Mouse (Mus musculus): ENCODE data around the gene Klhdc8b.

Gene Klhdc8b

DNA sequence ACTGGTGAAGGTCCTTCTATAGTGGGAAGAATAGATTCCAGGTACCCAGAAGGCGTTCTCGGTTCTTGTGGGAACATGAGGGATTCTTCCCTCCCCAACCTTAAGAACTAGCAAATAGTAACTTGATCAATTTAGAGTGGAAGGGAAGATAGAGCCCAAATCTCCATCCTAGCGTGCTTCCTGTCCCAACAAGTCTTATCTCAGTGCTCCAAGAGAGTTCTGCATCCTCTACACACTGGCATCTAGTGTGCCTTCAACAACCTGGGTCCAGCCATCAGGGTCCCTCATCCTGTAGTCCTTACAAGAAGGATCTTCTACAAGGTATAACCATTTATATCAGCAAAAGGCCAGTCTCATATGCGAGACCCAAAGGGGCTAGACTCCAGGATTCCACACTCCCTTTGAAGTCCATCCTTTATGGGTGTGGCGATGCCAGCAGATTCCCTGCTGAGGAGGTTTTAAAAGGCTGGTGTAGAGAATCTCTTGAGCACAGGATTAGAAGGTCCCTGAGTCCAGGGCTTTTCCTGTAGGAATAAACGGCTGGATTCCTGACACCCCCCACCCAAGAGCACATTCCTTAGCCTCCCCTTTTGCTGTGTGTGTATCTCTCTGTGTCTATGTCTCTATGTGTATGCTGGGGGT lies 9.7 kb downstream of the Klhdc8b start:
- no peak for DNase-seq (ENCODE audit: low spot score in 2 of 2)

DNA sequence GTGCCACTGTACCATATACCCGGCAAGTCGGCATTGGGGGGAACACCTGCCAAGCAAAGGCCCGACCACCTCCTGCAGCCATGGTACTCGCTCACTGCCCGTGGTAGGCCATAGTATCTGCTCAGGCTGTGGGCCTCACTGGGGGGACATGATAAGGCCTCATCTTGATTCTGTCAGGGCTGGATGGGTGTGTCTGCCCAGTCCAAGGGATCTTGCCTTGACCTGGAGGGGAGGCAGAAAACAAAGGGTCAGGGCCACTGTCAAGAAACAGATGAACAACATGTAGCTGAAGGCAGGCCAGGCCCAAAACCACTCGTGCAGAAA lies 10.2 kb downstream of the Klhdc8b start:
- no peak for DNase-seq (ENCODE audit: low spot score in 2 of 2)

DNA sequence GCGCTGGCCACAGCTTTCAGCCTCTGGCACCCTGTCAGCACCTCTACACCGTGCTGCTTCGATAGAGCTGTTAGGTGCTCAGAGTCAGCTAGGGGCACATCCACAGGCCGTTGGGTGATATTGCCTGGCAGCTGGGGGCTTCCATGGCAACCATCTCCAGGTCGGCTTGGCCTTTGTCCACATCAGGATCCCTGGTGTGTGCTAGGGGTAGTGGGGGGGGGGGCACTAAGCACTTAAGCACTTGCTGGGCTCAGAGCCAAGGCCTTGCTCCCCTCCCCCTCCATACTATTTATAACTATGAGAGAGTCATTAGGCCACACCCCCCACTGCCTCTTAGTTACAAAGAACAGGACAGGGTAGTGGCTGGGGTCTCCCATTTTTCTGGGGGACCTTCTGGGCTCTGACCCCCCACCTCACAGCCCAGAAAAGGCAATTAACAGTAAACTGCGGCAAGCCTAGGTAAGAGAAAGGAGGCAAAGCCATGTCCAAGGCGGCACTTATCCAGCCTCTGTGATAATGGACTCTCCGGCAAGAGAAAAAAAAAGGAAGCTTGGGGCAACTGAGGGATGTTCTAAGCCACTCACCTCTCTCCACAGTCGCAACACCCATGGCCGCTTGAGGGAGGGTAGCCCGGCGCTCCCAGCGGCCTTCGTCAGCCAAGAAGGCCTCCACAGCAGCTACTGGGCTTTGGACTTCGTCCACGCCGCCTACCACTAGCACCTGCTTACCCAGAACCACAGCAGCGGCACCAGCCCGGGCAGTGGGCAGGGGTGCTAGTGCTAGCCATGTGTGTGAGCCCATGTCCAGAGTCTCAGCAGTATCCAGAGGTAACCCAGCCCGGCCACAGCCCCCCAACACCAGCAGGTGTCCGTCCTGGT lies 10.8 kb downstream of the Klhdc8b start:
- DNase-seq (ENCODE audit: low spot score in 2 of 2) = no peak

DNA sequence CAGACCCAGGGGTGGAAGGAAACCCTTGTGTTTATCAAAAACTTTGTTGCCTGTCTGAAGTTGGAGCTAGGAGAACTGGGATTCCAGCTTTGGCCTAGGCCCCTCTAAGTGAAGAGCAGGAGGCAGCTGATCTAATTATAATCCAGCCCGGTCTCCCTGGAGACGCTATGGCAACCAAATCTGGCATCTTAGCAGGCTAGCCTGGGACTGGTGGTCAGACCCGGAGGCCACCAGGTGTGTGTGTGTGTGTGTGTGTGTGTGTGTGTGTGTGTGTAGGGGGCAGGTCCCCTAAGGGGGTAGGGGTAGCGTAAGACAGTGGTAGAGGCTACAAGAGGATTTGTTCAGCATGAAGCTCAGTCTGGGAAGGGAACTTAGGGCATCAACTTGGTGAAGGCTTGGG lies 11.5 kb downstream of the Klhdc8b start:
- peak in 1 of 2 experiments; percentile 38 for DNase-seq (ENCODE audit: low spot score in 2 of 2)

DNA sequence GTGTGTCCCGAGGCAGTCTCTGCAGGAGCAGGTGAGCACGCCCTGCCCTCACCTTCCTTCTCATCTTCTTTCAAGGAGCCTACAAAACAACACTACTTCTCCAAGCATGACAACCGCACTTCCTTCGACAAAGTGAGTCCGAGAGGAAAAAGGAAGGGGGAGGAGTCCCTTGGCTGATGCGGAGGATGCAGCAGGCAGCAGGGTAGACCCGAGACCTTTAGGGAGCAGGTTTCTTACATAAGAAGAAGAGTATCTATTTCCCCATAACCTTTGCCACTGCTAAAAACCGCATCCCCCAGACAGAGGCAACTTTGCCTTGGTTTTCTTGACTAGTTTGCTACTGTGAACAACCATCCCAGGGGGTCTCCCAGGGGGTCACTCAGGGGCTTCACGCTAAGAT lies 16.3 kb downstream of the Klhdc8b start:
- DNase-seq (ENCODE audit: low spot score in 2 of 2) = no peak

DNA sequence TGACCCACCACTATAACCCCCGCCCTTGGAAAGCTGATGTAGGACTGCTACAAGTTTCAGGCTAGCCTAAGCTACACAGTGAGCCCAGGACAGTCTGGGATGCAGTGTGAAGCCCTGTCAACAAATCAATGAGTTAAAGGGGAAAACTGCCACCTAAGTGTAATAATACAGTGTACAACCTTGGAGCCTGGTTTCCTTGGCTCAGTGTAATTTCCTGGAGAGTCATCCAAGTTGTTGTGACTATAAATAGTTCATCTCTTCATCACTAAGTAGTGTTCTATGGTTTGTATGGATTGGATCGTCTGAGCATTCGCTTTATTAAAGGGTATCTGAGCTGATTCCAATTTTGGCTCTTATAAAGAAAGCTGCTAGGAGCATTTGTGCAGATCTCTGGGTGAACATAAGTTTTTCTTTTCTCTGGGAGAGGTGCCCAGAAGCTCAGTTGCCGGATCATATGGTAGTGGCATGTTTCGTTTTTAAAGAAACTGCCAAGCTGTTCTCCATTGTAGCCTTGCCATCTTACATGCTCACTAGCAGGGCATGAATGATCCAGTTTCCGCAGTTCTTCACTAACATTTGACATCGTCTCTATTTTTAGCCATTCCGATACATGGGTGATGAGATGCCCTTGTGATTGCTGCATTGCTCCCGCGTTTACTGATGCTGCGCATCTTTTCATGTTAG lies 20.0 kb downstream of the Klhdc8b start:
- DNase-seq (ENCODE audit: low spot score in 2 of 2) = no peak

DNA sequence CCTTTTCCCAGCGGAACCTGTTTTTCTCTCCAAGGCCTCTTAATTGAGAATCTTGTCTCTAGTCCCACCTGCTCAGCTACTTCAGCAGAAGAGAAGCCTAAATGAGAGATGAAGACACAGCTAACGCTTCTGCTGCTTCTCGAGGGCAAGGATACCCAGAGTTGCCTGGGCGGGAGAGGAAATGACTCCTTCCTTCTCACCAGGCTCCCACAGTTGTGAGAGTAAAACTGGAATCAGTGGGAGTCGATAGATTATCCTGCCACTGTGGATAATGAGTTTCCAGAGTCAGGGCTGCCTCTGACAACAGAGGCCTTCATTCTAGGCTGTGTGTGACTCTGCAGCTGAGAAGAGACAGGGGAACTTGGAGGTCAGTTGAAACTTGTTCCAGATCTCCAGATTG lies 20.9 kb downstream of the Klhdc8b start:
- DNase-seq (ENCODE audit: low spot score in 2 of 2) = peak in 1 of 2 experiments; percentile 24

DNA sequence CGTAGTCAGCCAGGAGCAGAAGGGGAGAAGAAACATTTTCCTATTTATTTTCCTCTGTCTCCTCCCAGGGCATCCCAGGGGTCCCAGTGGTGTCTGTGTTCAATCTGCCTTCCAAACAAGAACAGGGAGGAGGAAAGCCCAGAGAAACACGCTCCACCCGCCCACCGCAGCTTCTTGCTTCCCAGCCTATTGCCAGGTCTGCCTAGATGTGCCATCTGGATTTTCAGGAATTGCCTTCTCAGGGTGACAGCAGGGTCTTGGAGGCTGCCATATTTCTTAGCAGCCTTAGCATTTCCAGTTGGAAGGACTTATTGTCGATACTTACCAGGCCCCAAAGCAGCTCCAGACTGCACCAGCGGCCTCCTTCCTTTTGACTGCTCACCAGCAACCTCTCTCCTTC lies 22.2 kb downstream of the Klhdc8b start:
- DNase-seq (ENCODE audit: low spot score in 2 of 2) = no peak

DNA sequence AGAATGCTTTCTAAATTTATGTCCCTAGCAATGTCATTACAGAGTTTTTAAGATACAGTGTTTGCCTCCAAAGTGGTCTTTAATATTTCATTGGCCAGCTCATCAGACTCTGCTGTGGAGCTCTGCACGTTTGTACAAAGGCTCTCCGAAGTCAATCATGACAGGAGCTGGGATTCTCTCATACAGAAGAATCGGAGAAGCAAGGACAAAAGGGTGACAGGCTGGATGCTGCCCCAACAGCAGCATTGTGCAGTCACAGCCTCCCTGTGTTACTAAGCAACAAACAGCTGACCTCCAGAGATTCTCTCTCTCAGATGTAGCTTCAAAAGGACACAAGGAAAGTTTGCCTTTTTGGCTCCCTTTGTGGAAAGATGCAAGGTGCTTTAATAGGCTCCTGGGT lies 25.2 kb downstream of the Klhdc8b start, which contains the start of gene BC048562:
Gene BC048562 (plus strand): TSS at position 301 of the 400 bp plus-strand sequence.
- DNase-seq (ENCODE audit: low spot score in 2 of 2) = no peak

DNA sequence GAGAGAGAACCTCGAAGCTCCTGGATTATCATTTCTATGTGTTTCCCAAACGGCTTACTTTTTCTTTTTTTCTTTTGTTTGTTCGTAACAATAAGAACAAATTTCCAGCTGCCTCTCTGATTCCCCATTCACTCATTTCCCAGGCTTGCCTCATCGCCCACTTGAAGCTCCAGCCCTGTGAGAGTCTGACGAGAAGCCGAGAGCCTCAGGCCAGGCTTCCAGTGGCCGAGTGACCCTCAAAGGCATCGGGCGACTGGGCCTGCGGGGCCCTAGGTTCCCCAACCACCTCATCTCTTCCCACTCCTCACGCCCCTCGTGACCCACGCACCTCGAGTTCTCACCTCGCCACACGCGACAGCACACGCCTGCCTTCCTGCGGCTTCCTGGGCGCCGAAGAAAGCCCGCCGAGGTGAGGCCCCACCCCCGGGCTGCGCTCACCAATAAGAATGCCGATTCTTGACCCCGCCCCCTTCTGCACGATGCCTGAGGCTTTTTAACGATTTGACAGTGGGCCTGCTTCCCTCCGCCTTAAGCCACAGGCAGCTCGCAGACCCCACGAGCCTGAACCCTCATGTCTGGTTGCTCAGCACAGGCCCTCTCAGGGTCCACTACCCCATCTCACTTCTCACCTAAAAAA lies 29.8 kb downstream of the Klhdc8b start:
- DNase-seq (ENCODE audit: low spot score in 2 of 2) = no peak

DNA sequence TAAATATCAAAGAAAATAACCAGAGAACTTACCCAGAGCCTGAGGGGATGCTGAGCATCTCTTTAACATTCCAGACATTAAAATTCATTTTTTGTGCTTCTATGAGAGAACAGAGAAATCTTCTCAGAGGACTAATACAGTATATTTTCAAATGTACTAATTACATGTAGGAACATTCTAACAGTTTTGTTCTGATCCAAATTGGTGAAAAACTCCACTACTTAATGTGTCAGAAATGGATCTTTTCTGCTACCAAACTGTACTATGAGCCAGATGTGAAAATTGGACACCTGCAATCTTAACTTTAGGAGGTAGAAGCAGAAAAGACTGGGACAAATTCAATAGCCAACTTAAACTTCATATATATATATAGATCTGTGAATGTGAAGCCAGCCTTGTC lies 33.0 kb downstream of the Klhdc8b start, which contains the start of gene Ccdc36:
Gene Ccdc36 (minus strand): TSS at position 101 of the 400 bp plus-strand sequence.
- DNase-seq (ENCODE audit: low spot score in 2 of 2) = no peak

DNA sequence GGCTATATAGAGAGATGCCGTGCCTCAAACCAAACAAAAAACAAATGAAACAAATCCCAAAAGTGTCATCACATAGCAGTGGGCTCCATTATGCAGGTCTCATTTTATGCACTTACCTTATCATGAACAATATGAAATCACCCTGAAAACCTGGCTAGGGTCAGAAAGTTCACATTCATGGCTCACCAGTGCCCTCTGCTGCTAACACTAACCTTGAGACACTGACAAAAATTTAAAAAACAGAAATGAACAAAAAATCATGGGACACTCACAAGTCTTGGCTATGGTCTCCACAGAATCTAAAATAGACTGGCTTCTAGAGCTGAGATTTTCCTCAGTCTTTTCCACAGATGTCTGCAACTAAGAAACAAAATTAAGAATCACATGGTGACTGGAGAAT lies 49.2 kb downstream of the Klhdc8b start:
- DNase-seq (ENCODE audit: low spot score in 2 of 2) = no peak

DNA sequence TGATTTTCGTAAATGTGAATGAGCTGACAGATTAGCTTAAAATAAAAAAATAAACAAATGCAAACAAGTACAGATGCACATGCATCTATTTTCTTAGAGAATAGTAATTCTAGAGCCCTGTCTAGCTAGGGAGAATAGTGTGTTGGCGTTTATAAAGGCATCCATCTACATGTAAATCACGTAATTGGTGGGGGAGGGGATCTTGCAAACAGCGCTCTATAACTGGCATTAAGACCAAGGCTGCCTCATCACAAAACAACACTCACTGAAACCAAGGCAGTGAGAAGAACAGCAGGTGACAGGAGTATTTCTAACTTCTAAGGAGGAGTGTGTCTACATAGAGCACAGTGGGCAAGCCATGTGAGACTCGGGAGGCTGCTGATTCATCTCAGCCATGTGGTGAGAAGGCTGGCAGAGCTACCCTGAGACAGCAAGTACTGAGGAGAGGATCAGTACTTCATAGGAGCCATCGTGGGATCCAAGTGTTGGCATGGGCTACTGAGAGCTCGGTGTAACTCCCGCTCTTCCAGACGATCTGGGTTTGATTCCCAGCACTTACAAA lies 49.9 kb downstream of the Klhdc8b start:
- DNase-seq (ENCODE audit: low spot score in 2 of 2) = peak; percentile 31

DNA sequence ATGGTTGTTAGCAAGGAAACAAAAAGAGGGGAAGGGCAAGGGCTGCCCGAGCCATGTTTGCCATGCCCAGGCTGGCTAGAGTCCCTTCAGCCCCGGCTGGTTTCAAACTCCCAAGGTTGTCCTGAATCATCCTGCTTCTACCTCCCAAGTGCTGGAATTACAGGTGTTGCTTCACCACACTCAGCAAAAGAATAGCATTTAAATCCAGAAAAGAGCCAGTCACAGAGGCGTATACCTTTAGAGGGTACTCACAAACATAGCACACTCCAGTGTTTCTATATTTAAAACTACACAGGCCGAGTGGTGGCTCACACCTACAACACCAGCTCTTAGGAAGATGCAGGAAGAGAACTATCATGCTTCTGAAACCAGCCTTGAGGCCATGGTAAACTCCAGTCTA lies 51.8 kb downstream of the Klhdc8b start:
- no peak for DNase-seq (ENCODE audit: low spot score in 2 of 2)

DNA sequence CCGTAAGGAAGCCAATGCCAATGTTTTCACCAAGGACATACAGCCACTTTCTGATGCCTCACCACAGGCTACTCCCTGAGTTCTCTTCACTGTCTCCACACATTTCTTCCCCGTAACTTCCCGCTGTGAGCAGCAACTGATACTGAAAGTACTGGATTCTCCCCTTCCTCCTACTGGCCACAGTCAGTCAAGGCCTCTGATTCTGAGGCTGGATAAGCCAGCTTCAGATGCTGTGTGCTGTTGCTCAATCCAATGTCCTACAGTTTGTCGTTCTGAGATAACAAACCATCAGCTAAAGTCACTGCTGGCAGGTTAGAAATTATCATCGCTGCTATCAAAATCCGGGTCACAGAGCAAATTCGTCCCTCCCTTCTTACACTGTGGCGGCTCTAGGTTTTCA lies 56.9 kb downstream of the Klhdc8b start:
- no peak for DNase-seq (ENCODE audit: low spot score in 2 of 2)

DNA sequence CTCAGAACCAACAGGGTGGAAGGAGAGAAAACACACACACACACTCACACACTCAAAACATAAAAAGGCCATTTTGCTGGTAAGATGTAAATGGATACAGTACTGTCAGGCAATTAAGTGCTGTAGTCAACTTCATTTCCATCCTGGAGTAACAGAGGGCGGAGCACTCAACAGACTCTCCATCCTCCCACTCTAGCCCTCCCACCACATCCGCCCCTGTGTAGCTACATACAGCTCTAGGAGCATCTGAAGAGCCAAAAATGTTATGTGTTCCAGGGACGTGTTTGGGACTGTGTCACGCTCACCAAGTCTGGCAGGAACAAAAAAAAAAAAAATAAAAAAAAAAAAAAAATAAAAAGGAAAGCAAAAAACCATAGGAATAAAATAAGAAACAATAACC lies 58.3 kb downstream of the Klhdc8b start:
- DNase-seq (ENCODE audit: low spot score in 2 of 2) = no peak

DNA sequence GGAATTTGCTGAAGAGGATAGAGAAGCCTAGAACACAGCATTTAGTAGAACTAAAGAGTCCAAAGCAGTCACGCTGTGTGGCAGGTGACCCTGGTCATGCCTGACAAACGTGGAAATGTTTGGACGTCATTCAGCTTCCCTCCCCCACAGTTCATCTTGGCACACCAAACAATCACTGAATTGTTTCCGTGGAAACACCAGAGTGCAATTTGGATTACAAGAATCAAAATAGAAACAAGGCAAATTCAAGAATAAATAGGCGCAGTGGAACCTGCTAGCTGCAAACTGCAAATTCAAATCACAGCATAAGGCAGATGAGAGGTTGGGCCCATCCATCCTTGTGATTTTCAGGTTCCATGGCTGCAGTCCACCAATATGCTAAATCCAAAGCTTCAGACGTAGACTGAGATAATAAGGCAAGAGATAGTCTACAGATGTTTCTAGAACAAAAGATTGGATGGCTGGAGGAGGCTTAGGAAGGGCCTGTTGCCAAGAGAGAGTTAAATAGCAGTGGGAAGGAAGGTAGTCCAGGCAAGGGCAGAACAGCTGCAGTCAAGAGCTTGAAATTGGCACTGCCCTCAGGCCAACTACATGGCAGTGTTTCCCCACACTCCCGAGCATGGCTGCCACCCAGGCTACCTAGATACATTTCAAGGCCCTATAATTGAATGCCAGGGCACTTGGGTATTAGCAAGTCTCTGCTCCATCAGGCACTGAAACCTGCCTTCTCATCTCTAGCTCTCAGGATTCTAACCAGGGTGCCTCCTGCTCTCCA lies 60.0 kb downstream of the Klhdc8b start:
- DNase-seq (ENCODE audit: low spot score in 2 of 2) = peak; percentile 33 to 34

DNA sequence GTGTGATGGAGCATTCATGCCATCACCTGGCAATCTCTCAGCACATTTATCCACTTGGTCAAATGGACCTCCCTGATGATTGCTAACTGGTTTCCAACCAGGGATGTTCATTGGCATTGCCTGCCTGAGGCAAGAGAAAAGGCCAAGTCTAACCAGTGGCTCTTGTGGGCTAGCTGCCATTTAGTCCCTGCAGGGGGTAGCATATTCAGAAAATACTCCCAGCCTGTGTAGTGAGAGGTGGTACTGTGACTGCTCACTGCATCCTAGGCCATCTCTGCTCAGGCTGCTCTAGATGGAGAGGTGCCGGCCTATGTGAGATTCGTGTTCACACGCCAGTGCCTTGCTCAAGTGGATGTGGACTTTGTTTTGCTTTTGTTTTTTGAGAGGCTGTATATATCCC lies 63.1 kb downstream of the Klhdc8b start:
- DNase-seq (ENCODE audit: low spot score in 2 of 2) = no peak
